In genomic region chr8:120693861-120694493, GRCm38 (mm10) we compare ENCODE assay signal across 9 mouse cellular contexts. TPM values are rescaled to one million over a fixed set of nuclear protein-coding genes. Genes with fewer than 3 reads are reported as not detected.
DNase-seq lines count a peak whose midpoint lies in the region; ATAC-seq and TF ChIP-seq lines count a peak whose summit lies in the region.
"Had no signal": no experiment of that assay in that cellular context is flagged by ENCODE, and none has a peak within 500 bp of the region (broad histone marks: within the 10 kb centered on the region; RNA-seq: fewer than 3 reads in every experiment).

No protein-coding gene starts in this region.

- H3K27ac ChIP-seq in liver, embryonic 11.5 days (ENCODE audit: low read depth, low read length): peak overlapping the region; percentile 43; the same call in 1 of the 2 replicates
- peak overlapping the region; percentile 8 for H3K27ac ChIP-seq in stomach, postnatal 0 days (replicated peaks)

- no peaks in the 10 kb centered on the region; the same call in 1 of the 2 replicates for H3K27me3 ChIP-seq in liver, embryonic 11.5 days (replicated peaks; ENCODE audit: control insufficient read depth, insufficient read depth, low read length)
- H3K27me3 ChIP-seq in stomach, postnatal 0 days (ENCODE audit: control insufficient read depth, insufficient read depth, low read length): no peaks in the 10 kb centered on the region

- no peak for TF ChIP-seq EP300 in stomach, postnatal 0 days (optimal IDR thresholded peaks at IDR 0.05)

- no peaks in the 10 kb centered on the region for H3K9me3 ChIP-seq in liver, embryonic 11.5 days (ENCODE audit: control insufficient read depth, low read length)
- no peaks in the 10 kb centered on the region for H3K9me3 ChIP-seq in stomach, postnatal 0 days (ENCODE audit: control insufficient read depth, low read length)

- peak; percentile 68 for DNase-seq in CD4-positive, CD25-positive, alpha-beta regulatory T cell, adult 2 months (ENCODE audit: low read depth, low spot score)
- peak; percentile 66 to 75 for DNase-seq in urinary bladder, postnatal 4 days (ENCODE audit: low spot score in 2 of 2)
- no peak for DNase-seq in urinary bladder, postnatal 10 days (ENCODE audit: low spot score)
- peak; percentile 62 for DNase-seq in liver, embryonic 11.5 days (ENCODE audit: low spot score)
- peak; percentile 87 for DNase-seq in stomach, postnatal 0 days (ENCODE audit: low spot score)
- DNase-seq in thymus, postnatal 14 days: no peak
- DNase-seq in frontal cortex, postnatal 36 days (ENCODE audit: low spot score in 2 of 2): no peak

- ATAC-seq in CD4-positive, CD25-positive, alpha-beta regulatory T cell, adult 4 months: no peak
- peak; percentile 49 for ATAC-seq in liver, embryonic 11.5 days (replicated peaks; ENCODE audit: low FRiP score)
- peak; percentile 78 for ATAC-seq in stomach, postnatal 0 days (ENCODE audit: low FRiP score, low TSS enrichment)

- H3K36me3 ChIP-seq in liver, embryonic 11.5 days (ENCODE audit: control insufficient read depth, insufficient read depth, low read length): no peaks in the 10 kb centered on the region
- no peaks in the 10 kb centered on the region for H3K36me3 ChIP-seq in stomach, postnatal 0 days (ENCODE audit: control insufficient read depth, insufficient read depth, low read length)

- 37% methylated on average over 22 of the region's 22 CpGs for WGBS in liver, embryonic 11.5 days
- 9% methylated on average over 22 of the region's 22 CpGs for WGBS in stomach, postnatal 0 days

- peaks cover 20% of the 10 kb centered on the region for H3K4me1 ChIP-seq in liver, embryonic 11.5 days (replicated peaks; ENCODE audit: control insufficient read depth, insufficient read depth, low read length)
- 0 out of 2 replicates have a peak, but pooled peaks cover 7% of the 10 kb centered on the region for H3K4me1 ChIP-seq in stomach, postnatal 0 days (replicated peaks; ENCODE audit: control insufficient read depth, insufficient read depth)

- TF ChIP-seq CTCF in stomach, postnatal 0 days (IDR thresholded peaks at IDR 0.05; ENCODE audit: low read depth): no peak

- peak overlapping the region; percentile 30; the same call in 1 of the 2 replicates for H3K4me2 ChIP-seq in liver, embryonic 11.5 days
- peak overlapping the region; percentile 42 for H3K4me2 ChIP-seq in stomach, postnatal 0 days (replicated peaks; ENCODE audit: low read depth)

- H3K9ac ChIP-seq in liver, embryonic 11.5 days (ENCODE audit: low read depth, low read length): no peak overlapping the region
- no peak overlapping the region for H3K9ac ChIP-seq in stomach, postnatal 0 days (ENCODE audit: low read length)

- H3K4me3 ChIP-seq in liver, embryonic 11.5 days (ENCODE audit: low read depth, low read length): no peak overlapping the region
- H3K4me3 ChIP-seq in stomach, postnatal 0 days (ENCODE audit: low read depth, low read length): no peak overlapping the region
- H3K4me3 ChIP-seq: erythroblast, embryonic 14.5 days had no signal

RNA-seq across cellular contexts. Expression of gene Emc8, which starts 25.6 kb away (rescaled TPM):
- 10 to 100 TPM; 32.0 to 41.1 TPM for polyA plus RNA-seq in CD4-positive, CD25-positive, alpha-beta regulatory T cell, adult 4 months (2017; shearing (Covaris generic))
- polyA plus RNA-seq in liver, embryonic 11.5 days (2014; fragmentation: Nextera tagmentation; extraction: Ambion mirVana): 265 and 295 TPM in 2 replicates
- 149 and 162 TPM in 2 replicates for polyA plus RNA-seq in stomach, postnatal 0 days (2015; fragmentation: Nextera tagmentation; extraction: Ambion mirVana)

RNA-seq across cellular contexts. Expression of gene Cox4i1, which starts 26.0 kb away (rescaled TPM):
- polyA plus RNA-seq in CD4-positive, CD25-positive, alpha-beta regulatory T cell, adult 4 months (2017; shearing (Covaris generic)): 1,000 to 10,000 TPM; 1,023 to 1,039 TPM
- 1,052 and 1,118 TPM in 2 replicates for polyA plus RNA-seq in liver, embryonic 11.5 days (2014; fragmentation: Nextera tagmentation; extraction: Ambion mirVana)
- 1,419 and 1,437 TPM in 2 replicates for polyA plus RNA-seq in stomach, postnatal 0 days (2015; fragmentation: Nextera tagmentation; extraction: Ambion mirVana)

RNA-seq across cellular contexts. Expression of gene Gm27021, which starts 26.1 kb away (rescaled TPM):
- polyA plus RNA-seq in CD4-positive, CD25-positive, alpha-beta regulatory T cell, adult 4 months (2017; shearing (Covaris generic)): not detected
- polyA plus RNA-seq in liver, embryonic 11.5 days (2014; fragmentation: Nextera tagmentation; extraction: Ambion mirVana): 0.69 and 2.4 TPM in 2 replicates
- 2.1 and 4.7 TPM in 2 replicates for polyA plus RNA-seq in stomach, postnatal 0 days (2015; fragmentation: Nextera tagmentation; extraction: Ambion mirVana)

RNA-seq across cellular contexts. Expression of gene Irf8, which starts 42.2 kb away (rescaled TPM):
- 10 to 100 TPM; 12.3 to 22.7 TPM for polyA plus RNA-seq in CD4-positive, CD25-positive, alpha-beta regulatory T cell, adult 4 months (2017; shearing (Covaris generic))
- polyA plus RNA-seq in liver, embryonic 11.5 days (2014; fragmentation: Nextera tagmentation; extraction: Ambion mirVana): 10.5 and 12.3 TPM in 2 replicates
- 18.7 and 18.9 TPM in 2 replicates for polyA plus RNA-seq in stomach, postnatal 0 days (2015; fragmentation: Nextera tagmentation; extraction: Ambion mirVana)

RNA-seq across cellular contexts. Expression of gene 1190005I06Rik, which starts 46.5 kb away (rescaled TPM):
- under 1 TPM in 1 of 2 experiments, not detected in 1; 0.39 TPM for polyA plus RNA-seq in CD4-positive, CD25-positive, alpha-beta regulatory T cell, adult 4 months (2017; shearing (Covaris generic))
- polyA plus RNA-seq in liver, embryonic 11.5 days (2014; fragmentation: Nextera tagmentation; extraction: Ambion mirVana): 1.6 and 4.1 TPM in 2 replicates
- 12.2 and 14.0 TPM in 2 replicates for polyA plus RNA-seq in stomach, postnatal 0 days (2015; fragmentation: Nextera tagmentation; extraction: Ambion mirVana)

Comparison
In these comparisons a context has a peak if more than half of its experiments do, and no peak if none do; other contexts are left out.
1. DNase-seq: peak in CD4-positive, CD25-positive, alpha-beta regulatory T cell, adult 2 months (single experiment), urinary bladder, postnatal 4 days (2 of 2), liver, embryonic 11.5 days (single experiment) and stomach, postnatal 0 days (single experiment); none in urinary bladder, postnatal 10 days (single experiment), thymus, postnatal 14 days (single experiment) and frontal cortex, postnatal 36 days (0 of 2).